Mouse (Mus musculus) liver, embryonic 13.5 days (tissue): ENCODE measurements around the gene Plekhm1. TPM values are rescaled to one million over a fixed set of nuclear protein-coding genes. Genes with fewer than 3 reads are reported as not detected.
A peak's percentile ranks its signal among the peaks of the same experiment; 100 is the strongest.

Experiments
- ATAC-seq: fragments of 200-750 bp; cut with Nextera tagmentation; 2 replicates; pipeline ENCODE4 v1.8.0; 2017; ENCODE audit warnings: low read depth, mild to moderate bottlenecking, moderate number of reproducible peaks, moderate library complexity
- DNase-seq: peaks from one replicate; pipeline ENCODE4 v3.0.0; 2022
- H3K27ac ChIP-seq: fragments of 300-500 bp; sonication (generic); 2 replicates; pipeline ENCODE4 v1.5.1; 2015; ENCODE audit warnings: moderate library complexity, mild to moderate bottlenecking, inconsistent platforms
- H3K27me3 ChIP-seq: fragments of 300-500 bp; sonication (generic); 2 replicates; pipeline ENCODE4 v1.6.1; 2015; ENCODE audit warnings: mild to moderate bottlenecking, inconsistent platforms
- H3K36me3 ChIP-seq: fragments of 300-500 bp; sonication (generic); 2 replicates; pipeline ENCODE4 v1.6.1; 2015; ENCODE audit warnings: mild to moderate bottlenecking, inconsistent platforms
- H3K4me1 ChIP-seq: fragments of 300-500 bp; sonication (generic); replicated peaks from 2 replicates; pipeline ENCODE4 v1.6.1; 2015; ENCODE audit warnings: inconsistent platforms
- H3K4me2 ChIP-seq: fragments of 300-500 bp; sonication (generic); 2 replicates; pipeline ENCODE4 v1.6.1; 2015; ENCODE audit warnings: inconsistent platforms, mild to moderate bottlenecking, moderate library complexity
- H3K4me3 ChIP-seq: fragments of 300-500 bp; sonication (generic); replicated peaks from 2 replicates; pipeline ENCODE4 v1.5.1; 2015; ENCODE audit warnings: mild to moderate bottlenecking, inconsistent platforms
- H3K9ac ChIP-seq: fragments of 300-500 bp; sonication (generic); 2 replicates; pipeline ENCODE4 v1.6.1; 2015; ENCODE audit warnings: mild to moderate bottlenecking, inconsistent platforms
- H3K9me3 ChIP-seq: fragments of 300-500 bp; sonication (generic); replicated peaks from 2 replicates; pipeline ENCODE4 v1.6.1; 2016; ENCODE audit warnings: inconsistent platforms
- WGBS: fragments of 180-500 bp; shearing (Covaris S2); methylation state at CpG from one replicate; pipeline ENCODE4 v1.1.7; 2015; ENCODE audit not compliant: insufficient replicate concordance; 5-methylcytosine and 5-hydroxymethylcytosine counted together
- polyA plus RNA-seq: library from polyadenylated mRNA; unstranded; fragments of >200 nt; fragmentation: Nextera tagmentation; extraction: Ambion mirVana; gene quantifications from 2 replicates; pipeline ENCODE4 v1.2.1, GENCODE M21; 2015

Gene Plekhm1
- polyA plus RNA-seq, 1 experiment from 2014 or later = 2.8 TPM

DNA sequence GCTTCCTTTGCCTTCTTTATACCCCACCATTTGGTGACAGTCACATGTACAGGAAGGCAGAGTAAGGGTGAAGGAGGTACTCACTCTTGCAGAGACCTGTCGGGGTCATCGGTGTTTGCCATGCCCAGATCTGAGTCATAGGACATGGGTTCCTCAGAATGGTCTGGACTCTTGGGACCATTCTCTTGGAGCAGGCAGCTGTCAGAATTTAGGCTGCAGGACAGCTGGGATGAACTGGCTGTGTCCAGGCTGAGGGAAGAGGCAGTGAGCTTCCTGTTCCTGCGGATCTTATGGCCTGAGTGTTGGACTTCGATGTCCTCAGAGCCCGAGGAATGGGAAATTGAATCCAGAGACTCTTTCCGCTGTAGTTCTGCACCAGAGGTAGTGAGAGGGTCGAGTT lies 17.9 kb downstream of the Plekhm1 start:
- Histone ChIP-seq H3K9ac (no peak overlapping the region), H3K4me1 (no peaks in the 10 kb centered on the region), H3K27me3 (no peaks in the 10 kb centered on the region), H3K9me3 (no peaks in the 10 kb centered on the region), H3K4me3 (no peak overlapping the region), H3K36me3 (peaks cover 63% of the 10 kb centered on the region), H3K4me2 (no peak overlapping the region), H3K27ac (no peak overlapping the region)
- DNase-seq = no peak
- 84% methylated on average over 7 of the region's 7 CpGs for WGBS
- no peak for ATAC-seq

DNA sequence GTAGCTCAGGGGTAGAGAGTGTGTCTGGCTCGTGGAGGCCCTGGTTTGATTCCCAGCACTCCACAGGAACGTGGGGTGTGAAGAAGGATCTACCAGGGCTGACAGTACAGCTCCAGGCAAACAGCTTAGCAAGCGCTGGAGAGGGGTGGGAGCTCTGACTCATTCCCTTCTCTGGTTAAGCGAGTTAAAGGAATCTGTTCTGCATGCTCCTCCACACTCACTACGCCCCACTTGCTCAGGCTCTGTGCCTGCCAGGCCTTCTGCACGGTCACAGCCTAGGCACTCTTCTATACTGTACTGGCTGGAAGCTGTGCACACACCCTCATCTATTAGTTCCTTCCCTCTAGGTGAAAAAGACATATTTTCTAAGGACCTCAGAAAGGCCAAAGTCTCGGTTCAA lies 18.5 kb downstream of the Plekhm1 start:
- WGBS = 74% methylated on average over 7 of the region's 7 CpGs
- peaks cover 63% of the 10 kb centered on the region for H3K36me3 ChIP-seq
- ATAC-seq = no peak
- no peak overlapping the region for H3K27ac ChIP-seq
- H3K27me3 ChIP-seq = no peaks in the 10 kb centered on the region
- no peak overlapping the region for H3K4me3 ChIP-seq
- H3K4me2 ChIP-seq = no peak overlapping the region
- no peaks in the 10 kb centered on the region for H3K4me1 ChIP-seq
- H3K9me3 ChIP-seq = no peaks in the 10 kb centered on the region
- DNase-seq = no peak
- H3K9ac ChIP-seq = no peak overlapping the region

DNA sequence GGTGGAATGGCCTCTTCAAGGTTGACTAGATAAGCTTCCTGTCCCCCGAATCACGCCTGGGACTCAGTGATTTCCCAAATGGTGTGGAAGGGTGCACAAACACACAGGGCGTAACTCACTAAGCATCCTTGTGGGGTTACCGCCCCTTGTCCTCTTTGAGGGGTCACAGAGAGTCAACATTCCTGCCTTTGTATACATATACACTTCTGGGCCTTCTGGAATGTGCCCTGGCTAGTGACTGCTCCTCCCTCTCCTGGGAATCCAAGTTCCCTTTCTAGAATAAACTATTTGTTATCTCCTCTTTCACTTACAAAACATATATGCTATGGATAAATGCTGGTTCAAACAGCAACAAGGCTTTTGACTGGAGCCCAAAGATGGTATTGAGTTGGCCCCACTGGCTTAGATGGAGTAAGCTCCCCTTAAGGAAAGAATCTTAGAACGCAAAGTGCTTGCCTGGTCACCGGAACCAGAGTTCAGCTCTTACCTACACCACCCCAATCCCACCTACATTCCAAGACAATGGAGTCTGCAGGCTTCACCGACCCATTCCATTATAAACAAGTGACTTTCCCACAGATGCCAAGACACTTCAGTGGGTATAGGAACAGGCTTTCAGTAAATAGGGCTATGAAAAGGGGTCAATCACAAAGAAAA lies 24.5 kb downstream of the Plekhm1 start:
- Histone ChIP-seq H3K4me1 (peaks cover 17% of the 10 kb centered on the region), H3K27me3 (no peaks in the 10 kb centered on the region), H3K4me2 (no peak overlapping the region), H3K9ac (no peak overlapping the region), H3K27ac (no peak overlapping the region), H3K4me3 (no peak overlapping the region), H3K36me3 (peaks cover 44% of the 10 kb centered on the region), H3K9me3 (no peaks in the 10 kb centered on the region)
- no peak for ATAC-seq
- 73% methylated on average over 7 of the region's 7 CpGs for WGBS
- DNase-seq = no peak

DNA sequence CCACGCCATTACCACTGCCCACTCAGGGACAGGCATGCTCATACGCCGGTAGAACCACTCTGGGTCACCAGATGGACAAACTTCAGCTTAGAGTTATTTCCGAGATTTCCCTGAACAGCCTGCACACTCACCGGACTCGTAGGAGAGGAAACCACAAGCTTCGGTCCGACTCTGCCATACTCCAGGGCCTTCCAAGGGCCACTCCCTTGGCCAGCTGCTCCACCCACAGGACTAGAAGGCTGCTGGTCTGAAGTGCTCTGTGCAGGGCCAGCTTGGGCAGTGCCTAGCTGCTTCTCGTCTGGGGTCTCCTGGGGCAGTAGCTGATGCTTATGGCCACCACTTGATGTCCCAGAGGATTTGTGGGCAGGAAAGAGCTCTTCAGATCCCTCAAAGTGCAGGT lies 25.7 kb downstream of the Plekhm1 start:
- Histone ChIP-seq H3K9me3 (no peaks in the 10 kb centered on the region), H3K4me1 (peaks cover 25% of the 10 kb centered on the region), H3K4me3 (no peak overlapping the region), H3K27ac (no peak overlapping the region), H3K4me2 (no peak overlapping the region), H3K9ac (no peak overlapping the region), H3K27me3 (no peaks in the 10 kb centered on the region), H3K36me3 (peaks cover 34% of the 10 kb centered on the region)
- WGBS = 82% methylated on average over 9 of the region's 9 CpGs
- DNase-seq (no peak), ATAC-seq (no peak)

DNA sequence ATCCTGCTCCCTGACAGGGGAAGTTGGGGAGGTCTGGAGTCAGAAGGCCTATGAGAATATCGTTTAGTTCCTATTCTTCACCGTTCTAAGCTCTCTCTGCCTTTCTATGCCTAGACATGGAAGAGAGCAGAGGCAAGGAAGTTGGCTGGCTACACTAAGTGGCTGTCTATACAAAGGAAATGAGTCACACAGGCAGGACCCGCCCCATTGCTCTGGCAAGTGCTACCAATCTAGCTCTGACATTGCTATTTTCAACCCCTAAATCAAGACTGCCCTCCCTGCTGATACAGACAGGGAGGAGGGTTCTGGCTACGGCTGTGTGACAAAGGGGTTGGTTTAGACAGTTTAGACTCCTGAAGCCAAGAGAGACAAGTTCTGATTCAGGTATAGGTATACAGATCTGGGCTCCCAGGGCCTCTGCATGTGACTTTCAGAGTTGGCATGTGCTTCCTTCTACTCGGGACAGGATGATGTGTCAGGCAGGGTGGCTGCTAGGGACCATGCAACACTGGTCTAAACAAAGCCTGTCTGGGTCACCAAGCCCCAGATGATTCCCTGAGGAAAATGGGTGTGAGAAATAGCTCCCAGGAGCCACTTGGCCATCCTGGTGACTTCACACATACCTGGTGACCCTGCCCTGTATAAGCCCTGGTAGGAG lies 30.4 kb downstream of the Plekhm1 start:
- no peak overlapping the region for H3K4me2 ChIP-seq
- DNase-seq (no peak), ATAC-seq (peak; percentile 41; the same call in 1 of the 2 replicates)
- H3K27ac ChIP-seq = no peak overlapping the region
- WGBS = 14% methylated on average over 5 of the region's 5 CpGs
- peaks cover 36% of the 10 kb centered on the region for H3K36me3 ChIP-seq
- H3K27me3 ChIP-seq = no peaks in the 10 kb centered on the region
- H3K9me3 ChIP-seq = no peaks in the 10 kb centered on the region
- peaks cover 19% of the 10 kb centered on the region for H3K4me1 ChIP-seq
- no peak overlapping the region for H3K4me3 ChIP-seq
- no peak overlapping the region for H3K9ac ChIP-seq

DNA sequence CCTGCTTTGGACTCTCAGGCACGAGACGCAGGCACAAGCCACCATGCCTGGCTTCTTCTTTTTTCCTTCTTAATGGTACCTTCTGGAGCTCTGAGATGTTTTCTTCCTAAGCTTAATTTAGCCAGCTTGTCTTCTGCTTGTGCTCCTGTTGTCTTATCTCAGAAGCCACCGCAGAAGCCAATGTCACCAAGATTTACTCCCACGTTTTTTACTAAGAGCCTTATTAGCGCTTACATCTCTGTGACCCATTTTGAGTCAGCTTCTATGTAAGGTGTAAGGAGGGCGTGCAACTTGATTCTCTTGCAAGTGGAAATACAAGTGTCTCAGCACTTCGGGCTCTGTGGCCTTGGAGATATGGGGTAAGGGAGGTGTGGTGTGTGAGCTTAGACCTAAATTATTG lies 31.0 kb downstream of the Plekhm1 start:
- H3K9ac ChIP-seq = no peak overlapping the region
- no peaks in the 10 kb centered on the region for H3K27me3 ChIP-seq
- H3K4me3 ChIP-seq = no peak overlapping the region
- no peak for ATAC-seq
- H3K36me3 ChIP-seq = peaks cover 36% of the 10 kb centered on the region
- WGBS = 51% methylated on average over 7 of the region's 7 CpGs
- no peak overlapping the region for H3K4me2 ChIP-seq
- peaks cover 19% of the 10 kb centered on the region for H3K4me1 ChIP-seq
- no peak for DNase-seq
- H3K9me3 ChIP-seq = no peaks in the 10 kb centered on the region
- no peak overlapping the region for H3K27ac ChIP-seq

DNA sequence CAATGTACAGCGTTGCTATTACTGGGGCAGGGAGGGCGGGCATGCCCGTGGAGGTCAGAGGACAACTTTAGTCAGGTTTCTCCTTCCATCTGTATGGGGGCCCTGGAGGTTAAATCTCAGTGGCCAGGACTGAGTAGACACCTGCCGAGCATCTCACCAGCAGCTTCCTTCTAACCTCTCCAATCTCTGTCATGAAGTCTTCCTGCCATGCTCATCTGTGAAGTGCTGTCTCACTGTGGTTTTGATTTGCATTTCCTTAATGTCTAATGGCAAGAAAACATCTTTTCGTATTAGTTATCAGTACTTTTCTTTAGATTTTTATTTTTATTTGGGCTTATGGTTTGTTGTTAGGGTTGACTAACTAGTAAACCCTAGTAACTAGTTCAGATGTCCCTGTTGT lies 32.0 kb downstream of the Plekhm1 start:
- Histone ChIP-seq H3K4me3 (no peak overlapping the region), H3K27me3 (no peaks in the 10 kb centered on the region), H3K9me3 (no peaks in the 10 kb centered on the region), H3K4me1 (peaks cover 19% of the 10 kb centered on the region), H3K9ac (no peak overlapping the region), H3K36me3 (peaks cover 36% of the 10 kb centered on the region), H3K4me2 (no peak overlapping the region), H3K27ac (no peak overlapping the region)
- DNase-seq (no peak), ATAC-seq (no peak)
- WGBS = 67% methylated on average over 5 of the region's 5 CpGs

DNA sequence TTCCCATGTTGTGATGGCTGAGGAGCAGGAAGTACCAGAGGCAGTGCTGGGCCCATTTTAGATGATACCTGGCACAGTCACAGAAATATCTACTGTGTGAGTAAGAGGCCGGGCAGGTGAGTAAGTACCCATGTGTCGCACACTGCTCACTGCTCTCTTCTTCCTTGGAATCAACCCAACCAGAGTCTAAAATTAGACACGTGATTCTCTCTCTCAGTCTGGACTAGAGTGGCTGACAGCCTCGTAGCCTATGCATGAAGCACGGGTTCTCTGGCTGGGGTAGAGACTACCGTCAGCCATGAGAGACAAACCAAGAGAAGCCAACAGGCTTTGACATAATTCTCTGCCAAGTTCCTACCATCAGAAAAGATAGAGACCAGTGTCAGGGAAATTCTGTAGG lies 34.1 kb downstream of the Plekhm1 start:
- peaks cover 12% of the 10 kb centered on the region for H3K4me1 ChIP-seq
- H3K9ac ChIP-seq = no peak overlapping the region
- DNase-seq (no peak), ATAC-seq (no peak)
- H3K27me3 ChIP-seq = no peaks in the 10 kb centered on the region
- H3K36me3 ChIP-seq = peaks cover 44% of the 10 kb centered on the region
- no peak overlapping the region for H3K4me3 ChIP-seq
- no peak overlapping the region for H3K27ac ChIP-seq
- 84% methylated on average over 6 of the region's 6 CpGs for WGBS
- no peaks in the 10 kb centered on the region for H3K9me3 ChIP-seq
- H3K4me2 ChIP-seq = no peak overlapping the region

DNA sequence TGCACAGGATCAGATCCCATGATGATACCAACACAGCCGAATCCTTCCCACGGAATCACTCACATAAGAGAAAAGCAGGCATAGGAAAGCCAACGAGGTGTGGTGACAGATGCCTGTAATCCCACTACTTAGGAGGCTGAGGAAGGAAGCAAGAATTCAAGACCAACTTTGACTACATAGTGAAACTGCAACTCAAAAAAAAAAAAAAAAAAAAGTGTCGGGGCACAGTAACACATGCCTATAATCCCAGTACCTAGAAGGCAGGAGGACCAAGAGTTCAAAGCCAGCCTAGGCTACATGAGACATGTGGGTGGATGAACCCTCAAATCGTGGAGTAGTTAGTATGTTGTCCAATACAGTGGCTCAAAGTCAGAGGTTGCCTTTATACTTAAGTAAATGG lies 36.7 kb downstream of the Plekhm1 start:
- no peak overlapping the region for H3K27ac ChIP-seq
- H3K4me3 ChIP-seq = no peak overlapping the region
- no peak for ATAC-seq
- 63% methylated on average over 5 of the region's 5 CpGs for WGBS
- no peaks in the 10 kb centered on the region for H3K27me3 ChIP-seq
- no peak for DNase-seq
- no peak overlapping the region for H3K9ac ChIP-seq
- peaks cover 4% of the 10 kb centered on the region; the same call in 1 of the 2 replicates for H3K4me1 ChIP-seq
- no peaks in the 10 kb centered on the region for H3K9me3 ChIP-seq
- peaks cover 48% of the 10 kb centered on the region for H3K36me3 ChIP-seq
- no peak overlapping the region for H3K4me2 ChIP-seq

DNA sequence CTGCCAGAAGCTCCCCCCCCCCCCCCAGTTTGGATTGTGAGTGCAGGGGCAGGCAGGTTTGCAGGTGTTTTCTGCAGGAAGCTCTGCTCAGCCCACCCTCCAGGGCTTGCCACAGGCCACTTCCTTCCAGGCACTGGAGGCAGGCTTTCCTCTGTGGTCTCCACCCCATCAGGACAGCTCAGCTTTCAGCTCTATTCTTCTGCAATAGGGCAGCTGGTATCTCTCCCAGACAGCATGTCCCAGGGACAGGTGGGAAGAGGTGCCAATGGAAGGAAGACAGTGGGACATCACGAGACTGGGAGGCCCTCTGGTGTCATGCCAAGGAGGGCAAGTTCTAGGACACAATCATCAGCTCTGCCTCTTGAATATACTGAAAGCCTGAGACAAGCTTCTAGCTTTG lies 37.2 kb downstream of the Plekhm1 start:
- Histone ChIP-seq H3K4me3 (no peak overlapping the region), H3K4me1 (peaks cover 4% of the 10 kb centered on the region; the same call in 1 of the 2 replicates), H3K36me3 (peaks cover 52% of the 10 kb centered on the region), H3K27ac (no peak overlapping the region; the same call in 1 of the 2 replicates), H3K4me2 (no peak overlapping the region), H3K27me3 (no peaks in the 10 kb centered on the region), H3K9me3 (no peaks in the 10 kb centered on the region), H3K9ac (no peak overlapping the region)
- DNase-seq = no peak
- no peak for ATAC-seq
- WGBS = 25% methylated on average over 1 of the region's 1 CpGs

DNA sequence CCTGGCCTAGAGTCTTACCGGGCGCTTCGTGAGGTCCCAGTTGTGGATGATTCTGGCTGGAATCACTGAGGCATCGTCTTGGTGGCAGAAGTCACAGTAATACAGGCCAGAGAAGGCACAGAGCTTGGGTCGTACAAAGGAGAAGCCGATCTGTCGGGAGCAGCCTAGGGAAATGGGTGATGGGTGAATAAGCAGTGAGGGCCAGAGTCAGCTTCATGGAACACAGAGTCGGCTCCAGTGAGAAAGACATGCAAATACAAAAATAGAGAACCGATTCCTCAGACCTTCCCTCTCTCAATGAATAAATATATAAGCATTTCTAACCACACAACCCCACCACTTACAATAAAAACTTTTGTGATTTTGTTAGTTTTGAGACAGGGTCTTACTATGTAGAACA lies 38.6 kb downstream of the Plekhm1 start:
- Histone ChIP-seq H3K9ac (no peak overlapping the region), H3K4me3 (no peak overlapping the region), H3K4me1 (peaks cover 4% of the 10 kb centered on the region; the same call in 1 of the 2 replicates), H3K4me2 (no peak overlapping the region), H3K36me3 (peaks cover 52% of the 10 kb centered on the region), H3K27me3 (no peaks in the 10 kb centered on the region), H3K9me3 (no peaks in the 10 kb centered on the region), H3K27ac (no peak overlapping the region)
- DNase-seq (no peak), ATAC-seq (no peak)
- WGBS = 85% methylated on average over 9 of the region's 9 CpGs

DNA sequence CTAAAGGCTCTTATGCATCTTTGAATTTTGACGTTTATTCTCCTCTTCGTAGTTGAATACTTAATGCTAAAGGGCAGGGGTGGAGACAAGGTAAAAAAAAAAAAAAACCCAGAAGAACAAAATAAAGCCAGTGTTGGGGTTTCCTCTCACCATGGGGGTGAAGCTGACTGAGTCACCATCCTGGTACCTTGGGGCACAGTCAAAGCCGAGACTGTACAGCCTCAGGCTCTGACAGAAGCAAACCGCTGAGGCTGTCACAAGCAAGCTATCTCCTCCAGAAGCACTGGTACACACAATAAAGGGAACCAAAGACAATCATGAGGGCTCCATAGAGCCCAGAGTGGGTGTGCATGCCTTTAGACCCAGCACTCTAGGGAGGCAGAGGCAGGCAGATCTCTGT lies 39.9 kb downstream of the Plekhm1 start:
- peaks cover 48% of the 10 kb centered on the region for H3K36me3 ChIP-seq
- H3K4me3 ChIP-seq = no peak overlapping the region

More for the DNA sequence above, 39.9 kb downstream of the Plekhm1 start:
- Histone ChIP-seq H3K27ac (no peak overlapping the region), H3K9ac (no peak overlapping the region), H3K4me2 (no peak overlapping the region), H3K4me1 (peaks cover 4% of the 10 kb centered on the region; the same call in 1 of the 2 replicates), H3K9me3 (no peaks in the 10 kb centered on the region), H3K27me3 (no peaks in the 10 kb centered on the region)
- ATAC-seq = no peak
- 81% methylated on average over 4 of the region's 4 CpGs for WGBS
- DNase-seq = no peak
